Mouse (Mus musculus) forebrain, embryonic 13.5 days (tissue): Measurements from ENCODE around the gene Gm21836. TPM values are rescaled to one million over a fixed set of nuclear protein-coding genes. Genes with fewer than 3 reads are reported as not detected.
"Not testable (repeated sequence)": the region's sequence is repeated elsewhere in the genome, so short reads cannot be mapped to it uniquely, and the experiment has no call there.

Experiments
- ATAC-seq: fragments of 200-750 bp; cut with Nextera tagmentation; 2 replicates; pipeline ENCODE4 v1.8.0; 2017
- H3K27ac ChIP-seq: fragments of 300-500 bp; sonication (generic); 2 replicates; pipeline ENCODE4 v1.5.1; 2015; ENCODE audit warnings: inconsistent platforms, mild to moderate bottlenecking, moderate library complexity
- H3K27me3 ChIP-seq: fragments of 300-500 bp; sonication (generic); 2 replicates; pipeline ENCODE4 v1.6.1; 2015; ENCODE audit warnings: mild to moderate bottlenecking, inconsistent platforms
- H3K36me3 ChIP-seq: fragments of 300-500 bp; sonication (generic); 2 replicates; pipeline ENCODE4 v1.6.1; 2015; ENCODE audit warnings: mild to moderate bottlenecking, inconsistent platforms; ENCODE audit not compliant: poor library complexity, severe bottlenecking
- H3K4me1 ChIP-seq: fragments of 300-500 bp; sonication (generic); 2 replicates; pipeline ENCODE4 v1.6.1; 2015; ENCODE audit warnings: inconsistent platforms
- H3K4me2 ChIP-seq: fragments of 300-500 bp; sonication (generic); 2 replicates; pipeline ENCODE4 v1.6.1; 2015; ENCODE audit warnings: inconsistent platforms, mild to moderate bottlenecking, moderate library complexity
- H3K4me3 ChIP-seq: fragments of 300-500 bp; sonication (generic); 2 replicates; pipeline ENCODE4 v1.5.1; 2015; ENCODE audit warnings: mild to moderate bottlenecking, inconsistent platforms
- H3K9ac ChIP-seq: fragments of 300-500 bp; sonication (generic); 2 replicates; pipeline ENCODE4 v1.6.1; 2015; ENCODE audit warnings: mild to moderate bottlenecking, inconsistent platforms
- H3K9me3 ChIP-seq: fragments of 300-500 bp; sonication (generic); replicated peaks from 2 replicates; pipeline ENCODE4 v1.6.1; 2016; ENCODE audit warnings: inconsistent platforms
- WGBS: fragments of 180-500 bp; shearing (Covaris S2); methylation state at CpG from one replicate; pipeline ENCODE4 v1.1.7; 2015; 5-methylcytosine and 5-hydroxymethylcytosine counted together
- polyA plus RNA-seq: library from polyadenylated mRNA; unstranded; fragments of >200 nt; fragmentation: Nextera tagmentation; extraction: Ambion mirVana; gene quantifications from 2 replicates; pipeline ENCODE4 v1.2.1, GENCODE M21; 2015

The Gm21836 gene
- not detected in 2 replicates for polyA plus RNA-seq

DNA sequence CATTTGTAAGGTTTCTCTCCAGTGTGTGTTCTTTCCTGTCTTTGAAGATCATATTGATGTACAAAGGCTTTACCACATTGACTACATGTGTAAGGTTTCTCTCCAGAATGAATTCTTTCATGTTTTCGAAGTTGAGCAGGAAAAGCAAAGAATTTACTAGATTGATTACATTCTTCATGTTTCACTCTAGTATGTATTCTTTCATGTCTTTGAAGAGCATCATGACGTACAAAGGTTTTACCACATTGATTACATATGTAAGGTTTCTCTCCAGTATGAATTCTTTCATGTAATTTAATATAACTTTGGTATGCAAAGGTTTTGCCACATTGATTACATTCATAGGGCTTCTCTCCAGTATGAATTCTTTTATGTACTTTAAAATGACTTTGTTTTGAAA lies at the start of gene Gm21836:
TSS of gene Gm21836 (minus strand) at position 101 of the 400 bp plus-strand sequence.
- H3K36me3 ChIP-seq, H3K27me3 ChIP-seq, H3K27ac ChIP-seq, ATAC-seq, H3K4me2 ChIP-seq, H3K9ac ChIP-seq, H3K4me3 ChIP-seq, H3K9me3 ChIP-seq, H3K4me1 ChIP-seq: not testable (repeated sequence)
- 88% methylated on average over 2 of the region's 2 CpGs for WGBS

- ATAC-seq, H3K4me2 ChIP-seq, H3K9me3 ChIP-seq, H3K9ac ChIP-seq, H3K4me3 ChIP-seq, H3K4me1 ChIP-seq, H3K27me3 ChIP-seq, H3K27ac ChIP-seq: not testable (repeated sequence)
- 60% methylated on average over 13 of the region's 15 CpGs for WGBS
- peaks cover 13% of the 10 kb centered on the region for H3K36me3 ChIP-seq
Observed at GRCm38 (mm10) chr9:124480361-124480980, 13.1 kb downstream of the Gm21836 start.

- H3K9me3 ChIP-seq, result no peaks in the 10 kb centered on the region
- no peak overlapping the region for H3K4me3 ChIP-seq
- no peak overlapping the region for H3K27ac ChIP-seq
- H3K9ac ChIP-seq, result no peak overlapping the region
- H3K36me3 ChIP-seq, result peaks cover 16% of the 10 kb centered on the region
- no peaks in the 10 kb centered on the region for H3K27me3 ChIP-seq
- H3K4me1 ChIP-seq, result no peaks in the 10 kb centered on the region
- H3K4me2 ChIP-seq, result no peak overlapping the region
- no peak for ATAC-seq
- WGBS, result 87% methylated on average over 3 of the region's 3 CpGs
Observed at GRCm38 (mm10) chr9:124478081-124478480, 15.5 kb downstream of the Gm21836 start.

GRCm38 (mm10) chr9:124476096-124476902 lies 17.3 kb downstream of the Gm21836 start, which contains the start of gene Ppp2r3d:
TSS of gene Ppp2r3d (minus strand) at chr9:124476898.
- Histone ChIP-seq H3K9ac (no peak within 1 kb of the TSS), H3K4me1 (no peaks in the 10 kb centered on the region), H3K36me3 (peaks cover 16% of the 10 kb centered on the region), H3K4me2 (no peak within 1 kb of the TSS), H3K27ac (no peak within 1 kb of the TSS), H3K27me3 (no peaks in the 10 kb centered on the region), H3K4me3 (no peak within 1 kb of the TSS), H3K9me3 (no peaks in the 10 kb centered on the region)
- ATAC-seq, result peak; percentile 70
- WGBS, result 97% methylated on average over 22 of the region's 22 CpGs

DNA sequence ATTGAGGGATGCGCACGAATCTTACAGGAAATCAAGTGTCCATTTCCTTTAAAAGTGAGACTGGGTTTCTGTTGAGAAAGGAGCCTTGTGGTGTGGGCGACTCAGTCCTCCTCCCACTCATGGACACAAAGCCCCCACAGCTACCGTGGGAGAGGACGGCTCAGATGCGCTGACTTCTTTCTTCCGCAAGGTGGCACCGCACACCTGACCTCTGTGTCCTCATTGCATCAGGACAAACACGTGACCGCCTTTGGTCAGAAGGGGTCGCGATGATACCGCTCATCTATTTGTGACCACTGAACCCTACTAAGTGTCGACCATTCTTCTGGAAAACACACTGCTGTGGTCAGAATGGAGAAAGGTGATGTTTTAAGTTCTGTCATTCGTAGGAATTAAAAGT lies 17.9 kb downstream of the Gm21836 start:
- no peak overlapping the region for H3K9ac ChIP-seq
- 0 out of 2 replicates have a peak, but pooled peaks have one; percentile 21 for ATAC-seq
- no peaks in the 10 kb centered on the region for H3K4me1 ChIP-seq
- WGBS, result 90% methylated on average over 15 of the region's 15 CpGs
- no peak overlapping the region for H3K27ac ChIP-seq
- H3K36me3 ChIP-seq, result peaks cover 16% of the 10 kb centered on the region
- H3K4me2 ChIP-seq, result no peak overlapping the region
- H3K4me3 ChIP-seq, result no peak overlapping the region
- no peaks in the 10 kb centered on the region for H3K27me3 ChIP-seq
- H3K9me3 ChIP-seq, result no peaks in the 10 kb centered on the region

DNA sequence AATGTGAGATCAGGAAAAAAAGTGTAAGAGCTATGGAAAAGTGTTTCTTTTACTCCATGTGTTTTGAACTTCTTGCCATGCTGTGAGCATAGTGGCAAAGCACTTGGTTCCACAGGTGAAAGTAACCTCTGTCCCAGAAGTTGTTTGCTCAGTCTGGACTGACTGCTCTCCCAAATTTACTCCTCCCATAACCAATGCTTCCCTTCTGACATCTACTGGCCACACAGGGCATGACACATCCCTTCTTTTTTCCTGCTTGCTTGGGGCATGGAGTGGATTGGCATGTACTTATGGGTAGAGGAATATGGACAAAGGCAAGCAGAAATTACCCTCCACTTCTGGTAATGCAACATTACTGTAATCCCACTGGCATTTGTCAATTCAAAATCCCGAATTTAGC lies 37.0 kb downstream of the Gm21836 start:
- Histone ChIP-seq H3K9me3 (no peaks in the 10 kb centered on the region), H3K36me3 (no peaks in the 10 kb centered on the region), H3K4me3 (no peak overlapping the region), H3K9ac (no peak overlapping the region), H3K4me1 (no peaks in the 10 kb centered on the region), H3K4me2 (no peak overlapping the region), H3K27me3 (no peaks in the 10 kb centered on the region), H3K27ac (no peak overlapping the region)
- no peak for ATAC-seq
- 0% methylated on average over 1 of the region's 1 CpGs for WGBS

Other genes with a start within 250 kb of the Gm21836 start
- 8.6 and 9.2 TPM in 2 replicates for gene 2010315B03Rik, start 181.1 kb downstream of the Gm21836 start, polyA plus RNA-seq
- gene Ppp2r3d, start 16.9 kb downstream of the Gm21836 start, polyA plus RNA-seq, result 132 and 136 TPM in 2 replicates